Mouse (Mus musculus) G1E (cell line): ENCODE results near the gene Chrnb1.

ENCODE experiments used
- CTCF ChIP-seq: IDR thresholded peaks from 2 replicates; pipeline ENCODE4 v1.5.1; 2012; ENCODE audit warnings: low read depth, low read length, inconsistent platforms, mixed read lengths
- GATA1 ChIP-seq: IDR thresholded peaks from 2 replicates; pipeline ENCODE4 v1.6.1; 2012; ENCODE audit warnings: borderline replicate concordance, low read length, inconsistent platforms, mixed read lengths
- GATA2 ChIP-seq: IDR thresholded peaks from 2 replicates; pipeline ENCODE4 v1.6.1; 2012; ENCODE audit warnings: low read depth, low read length, inconsistent platforms, borderline replicate concordance
- POLR2AphosphoS5 ChIP-seq: IDR thresholded peaks from 2 replicates; pipeline ENCODE4 v1.6.1; 2012; ENCODE audit warnings: low read depth, low read length, inconsistent platforms; ENCODE audit not compliant: insufficient replicate concordance
- TAL1 ChIP-seq: conservative IDR thresholded peaks from 2 replicates; pipeline ENCODE4 v1.6.1; 2012; ENCODE audit warnings: low read depth, low read length, inconsistent platforms, mixed read lengths

- no peak for TF ChIP-seq CTCF
- no peak for TF ChIP-seq TAL1
- TF ChIP-seq GATA1, result no peak
- no peak for TF ChIP-seq GATA2
- TF ChIP-seq POLR2AphosphoS5, result no peak
Measured at GRCm38 (mm10) chr11:69822080-69822479, 26.3 kb upstream of the Chrnb1 start, which contains the start of gene Spem1.
